Mouse (Mus musculus): ENCODE measurements around the gene Nemf.

Gene Nemf

GRCm38 (mm10) chr12:69297411-69298150 is 59.4 kb downstream of the Nemf start:
- TF ChIP-seq GATA4 (IDR thresholded peaks at IDR 0.05; ENCODE audit: insufficient replicate concordance, low read length): no peak

GRCm38 (mm10) chr12:69296511-69297410 is 60.2 kb downstream of the Nemf start, which contains the start of gene Klhdc2:
Gene Klhdc2 (plus strand): TSS chr12:69296681.
- no peak for TF ChIP-seq GATA4 (IDR thresholded peaks at IDR 0.05; ENCODE audit: insufficient replicate concordance, low read length)

- no peak for TF ChIP-seq GATA4 (IDR thresholded peaks at IDR 0.05; ENCODE audit: insufficient replicate concordance, low read length)
These were observed 61.3 kb downstream of the Nemf start for GRCm38 (mm10) chr12:69295651-69296050.

GRCm38 (mm10) chr12:69294936-69295335 is 62.0 kb downstream of the Nemf start:
- no peak for TF ChIP-seq GATA4 (IDR thresholded peaks at IDR 0.05; ENCODE audit: insufficient replicate concordance, low read length)

- TF ChIP-seq GATA4 (IDR thresholded peaks at IDR 0.05; ENCODE audit: insufficient replicate concordance, low read length): no peak
These were observed 63.1 kb downstream of the Nemf start for GRCm38 (mm10) chr12:69293815-69294214.

- TF ChIP-seq GATA4 (IDR thresholded peaks at IDR 0.05; ENCODE audit: insufficient replicate concordance, low read length): no peak
These were observed 64.6 kb downstream of the Nemf start for GRCm38 (mm10) chr12:69292401-69292800.

- no peak for TF ChIP-seq GATA4 (IDR thresholded peaks at IDR 0.05; ENCODE audit: insufficient replicate concordance, low read length)
These were observed 68.3 kb downstream of the Nemf start for GRCm38 (mm10) chr12:69288699-69289098.

GRCm38 (mm10) chr12:69287535-69287934 is 69.4 kb downstream of the Nemf start:
- TF ChIP-seq GATA4 (IDR thresholded peaks at IDR 0.05; ENCODE audit: insufficient replicate concordance, low read length): no peak

GRCm38 (mm10) chr12:69283146-69283545 is 73.8 kb downstream of the Nemf start:
- TF ChIP-seq GATA4 (IDR thresholded peaks at IDR 0.05; ENCODE audit: insufficient replicate concordance, low read length): no peak

GRCm38 (mm10) chr12:69280915-69281314 is 76.0 kb downstream of the Nemf start:
- no peak for TF ChIP-seq GATA4 (IDR thresholded peaks at IDR 0.05; ENCODE audit: insufficient replicate concordance, low read length)

- no peak for TF ChIP-seq GATA4 (IDR thresholded peaks at IDR 0.05; ENCODE audit: insufficient replicate concordance, low read length)
These were observed 77.0 kb downstream of the Nemf start for GRCm38 (mm10) chr12:69279931-69280469.

- TF ChIP-seq GATA4 (IDR thresholded peaks at IDR 0.05; ENCODE audit: insufficient replicate concordance, low read length): no peak
These were observed 88.0 kb downstream of the Nemf start for GRCm38 (mm10) chr12:69268956-69269355.

GRCm38 (mm10) chr12:69267956-69268632 is 88.9 kb downstream of the Nemf start:
- TF ChIP-seq GATA4 (IDR thresholded peaks at IDR 0.05; ENCODE audit: insufficient replicate concordance, low read length): no peak

- no peak for TF ChIP-seq GATA4 (IDR thresholded peaks at IDR 0.05; ENCODE audit: insufficient replicate concordance, low read length)
These were observed 91.9 kb downstream of the Nemf start for GRCm38 (mm10) chr12:69265031-69265430.

- no peak for TF ChIP-seq GATA4 (IDR thresholded peaks at IDR 0.05; ENCODE audit: insufficient replicate concordance, low read length)
These were observed 94.7 kb downstream of the Nemf start for GRCm38 (mm10) chr12:69262251-69262650.

All from liver, adult (tissue).